Mouse (Mus musculus) erythroblast, embryonic 14.5 days (primary cell): ENCODE measurements around the gene Gm14124.
"Not testable (repeated sequence)": the region's sequence is repeated elsewhere in the genome, so short reads cannot be mapped to it uniquely, and the experiment has no call there.

Source experiments
- GATA1 ChIP-seq: IDR thresholded peaks from 2 replicates; pipeline ENCODE4 v1.6.1; 2012; ENCODE audit warnings: low read length, inconsistent platforms, mixed read lengths
- TAL1 ChIP-seq: IDR thresholded peaks from 3 replicates; pipeline ENCODE4 v1.6.1; 2012; ENCODE audit warnings: low read length, inconsistent platforms, mixed read lengths

DNA sequence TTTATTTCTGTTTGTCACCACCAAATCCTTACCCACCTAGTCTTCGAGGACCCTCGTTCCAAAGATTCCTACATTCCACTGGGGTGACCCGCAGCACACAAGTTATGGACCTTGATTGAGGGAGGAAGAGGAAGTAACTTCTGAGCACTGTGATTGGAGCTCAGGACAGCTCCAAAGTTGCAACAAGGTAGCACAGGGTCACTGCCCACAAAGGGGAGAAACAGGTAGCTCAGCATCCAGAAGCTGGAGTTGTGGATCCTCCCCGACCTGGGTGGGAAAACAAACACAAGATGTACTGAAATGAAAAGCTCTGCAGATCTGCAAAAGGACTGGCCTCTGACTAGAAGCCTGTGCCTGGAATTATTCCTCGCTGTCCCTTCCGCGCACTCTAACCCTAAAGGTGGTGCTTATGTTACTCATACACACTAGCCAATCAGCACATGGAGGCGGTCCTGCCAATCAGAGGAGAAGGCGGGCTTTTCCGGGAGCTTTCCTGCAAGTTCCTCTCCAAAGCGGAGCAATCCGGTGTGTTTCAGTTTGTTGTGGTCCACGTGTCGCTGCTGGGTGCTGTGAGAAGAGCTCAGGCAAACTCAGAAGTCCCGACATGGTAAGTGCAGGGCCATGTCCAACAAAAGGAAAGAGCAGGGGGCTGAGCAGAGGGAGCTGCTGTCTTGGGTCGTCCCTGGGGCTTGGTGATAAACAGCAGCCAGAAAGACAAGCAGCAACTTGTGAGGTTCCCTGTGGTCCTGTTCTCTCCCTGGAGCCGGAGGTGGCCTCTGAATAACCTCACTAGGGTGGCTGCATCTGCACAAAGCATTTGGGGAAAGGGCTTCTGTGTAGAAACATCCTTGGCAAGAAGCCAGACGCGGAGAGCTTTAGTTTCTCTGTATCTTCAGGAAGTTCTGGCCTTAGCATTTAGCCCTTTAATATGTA lies 53.9 kb downstream of the Gm14124 start:
- TF ChIP-seq TAL1, GATA1: not testable (repeated sequence)
